In genomic region chr6:83496753-83497710, GRCm38 (mm10) we compare ENCODE assay signal across 10 mouse cellular contexts. TPM values are rescaled to one million over a fixed set of nuclear protein-coding genes. Genes with fewer than 3 reads are reported as not detected.
DNase-seq lines count a peak whose midpoint lies in the region; ATAC-seq lines count a peak whose summit lies in the region.
"Had no signal": no experiment of that assay in that cellular context is flagged by ENCODE, and none has a peak within 500 bp of the region (broad histone marks: within the 10 kb centered on the region; RNA-seq: fewer than 3 reads in every experiment).

No protein-coding gene starts in this region.

- H3K36me3 ChIP-seq in embryonic facial prominence, embryonic 14.5 days (ENCODE audit: control insufficient read depth, insufficient read depth, low read length) = peaks cover 27% of the 10 kb centered on the region
- peaks cover 24% of the 10 kb centered on the region for H3K36me3 ChIP-seq in limb, embryonic 15.5 days

- H3K4me1 ChIP-seq in embryonic facial prominence, embryonic 14.5 days (ENCODE audit: control insufficient read depth, insufficient read depth, low read length) = no peaks in the 10 kb centered on the region
- peaks cover 18% of the 10 kb centered on the region for H3K4me1 ChIP-seq in limb, embryonic 15.5 days

- WGBS in embryonic facial prominence, embryonic 14.5 days = 81% methylated on average over 22 of the region's 22 CpGs
- 76% methylated on average over 22 of the region's 22 CpGs for WGBS in limb, embryonic 15.5 days

- H3K27me3 ChIP-seq in embryonic facial prominence, embryonic 14.5 days (replicated peaks; ENCODE audit: control insufficient read depth, insufficient read depth, low read length) = no peaks in the 10 kb centered on the region
- H3K27me3 ChIP-seq in limb, embryonic 15.5 days = no peaks in the 10 kb centered on the region

- DNase-seq in kidney, adult 11 months = peak; percentile 75
- no peak for DNase-seq in kidney, postnatal 4 days
- peak; percentile 7 for DNase-seq in R1 (ENCODE audit: low read depth, low spot score)
- DNase-seq in embryonic facial prominence, embryonic 14.5 days (ENCODE audit: low spot score) = peak; percentile 32
- DNase-seq in spleen, adult 12 weeks (ENCODE audit: low spot score) = no peak
- DNase-seq in cerebellum, adult 11-12 months = no peak
- no peak for DNase-seq in left cerebral cortex, postnatal 36 days (ENCODE audit: low spot score in 2 of 2)
- DNase-seq: embryo, embryonic 11 days had no signal

- no peak overlapping the region for H3K9ac ChIP-seq in embryonic facial prominence, embryonic 14.5 days (ENCODE audit: low read depth, low read length)
- H3K9ac ChIP-seq in limb, embryonic 15.5 days = no peak overlapping the region

- no peaks in the 10 kb centered on the region for H3K9me3 ChIP-seq in embryonic facial prominence, embryonic 14.5 days (ENCODE audit: control insufficient read depth, low read length)
- H3K9me3 ChIP-seq in limb, embryonic 15.5 days = no peaks in the 10 kb centered on the region

- no peak overlapping the region for H3K4me2 ChIP-seq in embryonic facial prominence, embryonic 14.5 days (ENCODE audit: low read depth, low read length)
- no peak overlapping the region; the same call in 1 of the 2 replicates for H3K4me2 ChIP-seq in limb, embryonic 15.5 days

- no peak for ATAC-seq in embryonic facial prominence, embryonic 14.5 days (ENCODE audit: low read depth)
- ATAC-seq in limb, embryonic 15.5 days (ENCODE audit: insufficient number of reproducible peaks, low FRiP score, low TSS enrichment, low read depth) = no peak
- ATAC-seq: inflammation-experienced regulatory T-cells, adult 6 months had no signal

- intact Hi-C loops in left cerebral cortex, postnatal 36 days (cut with DNase I) = no loop called here

- no peak overlapping the region for H3K4me3 ChIP-seq in embryonic facial prominence, embryonic 14.5 days (ENCODE audit: low read depth, low read length)
- H3K4me3 ChIP-seq in limb, embryonic 15.5 days = no peak overlapping the region

- H3K27ac ChIP-seq in embryonic facial prominence, embryonic 14.5 days (replicated peaks; ENCODE audit: low read depth, low read length) = no peak overlapping the region; the same call in 1 of the 2 replicates
- H3K27ac ChIP-seq in limb, embryonic 15.5 days = peak overlapping the region; percentile 59

RNA-seq across cellular contexts. Expression of gene Dguok, which starts 9.7 kb away (rescaled TPM):
- polyA plus RNA-seq in embryonic facial prominence, embryonic 14.5 days (2014; fragmentation: Nextera tagmentation; extraction: Ambion mirVana) = 70.5 and 72.3 TPM in 2 replicates
- polyA plus RNA-seq in limb, embryonic 15.5 days (2015; fragmentation: Nextera tagmentation; extraction: Ambion mirVana) = 86.6 and 88.6 TPM in 2 replicates
- total RNA-seq in left cerebral cortex, postnatal 36 days (2021) = 10 to 100 TPM; 19.8 to 29.9 TPM

RNA-seq across cellular contexts. Expression of gene Tet3, which starts 38.1 kb away (rescaled TPM):
- 32.4 and 37.3 TPM in 2 replicates for polyA plus RNA-seq in embryonic facial prominence, embryonic 14.5 days (2014; fragmentation: Nextera tagmentation; extraction: Ambion mirVana)
- polyA plus RNA-seq in limb, embryonic 15.5 days (2015; fragmentation: Nextera tagmentation; extraction: Ambion mirVana) = 57.1 and 59.5 TPM in 2 replicates
- 10 to 100 TPM; 63.7 to 77.2 TPM for total RNA-seq in left cerebral cortex, postnatal 36 days (2021)

RNA-seq across cellular contexts. Expression of gene Actg2, which starts 39.0 kb away (rescaled TPM):
- 11.0 and 13.2 TPM in 2 replicates for polyA plus RNA-seq in embryonic facial prominence, embryonic 14.5 days (2014; fragmentation: Nextera tagmentation; extraction: Ambion mirVana)
- 9.5 and 12.7 TPM in 2 replicates for polyA plus RNA-seq in limb, embryonic 15.5 days (2015; fragmentation: Nextera tagmentation; extraction: Ambion mirVana)
- total RNA-seq in left cerebral cortex, postnatal 36 days (2021) = not detected

Comparison
In these comparisons a context has a peak if more than half of its experiments do, and no peak if none do; other contexts are left out.
1. DNase-seq: peak in kidney, adult 11 months (single experiment), R1 (single experiment) and embryonic facial prominence, embryonic 14.5 days (single experiment); none in kidney, postnatal 4 days (0 of 2), spleen, adult 12 weeks (single experiment), cerebellum, adult 11-12 months (single experiment) and left cerebral cortex, postnatal 36 days (0 of 2).